Mouse (Mus musculus) neutrophil, adult 5-6 weeks (primary cell): Measurements from ENCODE around the gene Cep19. TPM values are rescaled to one million over a fixed set of nuclear protein-coding genes. Genes with fewer than 3 reads are reported as not detected.

Source experiments
- ATAC-seq: fragments of 151-379, 151-347 bp; 2 replicates; pipeline ENCODE4 v1.8.0; 2017; ENCODE audit warnings: mild to moderate bottlenecking, moderate TSS enrichment; ENCODE audit not compliant: insufficient number of reproducible peaks, poor library complexity, low FRiP score, severe bottlenecking; ENCODE audit errors: extremely low read depth
- total RNA-seq: library from RNA; stranded (forward); fragments of 200-1000 nt; gene quantifications from 2 replicates; pipeline ENCODE4 v1.2.3, GENCODE M21; 2017

Gene Cep19
- total RNA-seq, 1 experiment from 2014 or later = 59.0 TPM

- peak; percentile 58 for ATAC-seq
Observed at GRCm38 (mm10) chr16:32102295-32102694, 2.7 kb downstream of the Cep19 start.

GRCm38 (mm10) chr16:32105698-32106097 is 6.1 kb downstream of the Cep19 start:
- no peak for ATAC-seq

GRCm38 (mm10) chr16:32107342-32108045 is 7.9 kb downstream of the Cep19 start:
- ATAC-seq = peak; percentile 34; the same call in 1 of the 2 replicates

DNA sequence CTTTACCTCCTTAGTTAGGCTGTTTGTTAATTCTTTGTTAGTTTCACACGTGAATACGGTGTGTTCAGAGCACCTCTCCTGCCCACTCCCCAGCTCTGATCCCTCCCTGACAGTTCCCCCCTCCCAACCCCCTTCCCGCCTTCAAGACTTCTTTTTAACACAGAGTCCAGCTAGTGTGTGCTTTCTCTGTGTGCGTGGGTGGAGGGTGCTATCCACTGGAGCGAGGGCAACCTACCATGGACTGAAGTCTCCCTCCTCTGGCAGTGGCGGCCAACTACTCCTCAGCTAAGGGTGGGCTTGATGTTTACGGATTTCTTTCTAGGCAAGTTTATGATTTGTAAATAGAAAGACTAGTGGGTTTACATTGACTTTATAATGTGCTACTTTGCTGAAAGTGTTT is 8.6 kb downstream of the Cep19 start:
- peak; percentile 64 for ATAC-seq

DNA sequence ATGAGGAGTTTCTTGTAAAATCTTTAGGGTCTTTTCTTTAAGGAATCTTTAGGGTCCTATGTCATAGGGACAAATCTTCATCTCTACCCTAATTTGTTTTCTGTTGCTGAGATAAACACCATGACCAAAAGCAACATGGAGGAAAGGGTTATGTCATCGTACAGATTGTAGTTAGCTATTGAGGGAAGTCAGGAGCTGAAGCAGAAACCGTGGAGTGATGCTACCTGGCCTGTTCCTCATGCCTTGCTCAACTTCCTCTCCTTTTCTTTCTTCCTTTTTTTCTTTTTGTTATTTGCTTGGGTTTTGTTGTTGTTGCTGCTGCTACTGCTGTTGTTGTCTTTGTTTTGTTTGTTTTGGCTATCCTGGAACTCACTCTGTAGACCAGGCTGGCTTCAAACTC is 9.0 kb downstream of the Cep19 start:
- ATAC-seq = 0 out of 2 replicates have a peak, but pooled peaks have one; percentile 15

- no peak for ATAC-seq
Observed at GRCm38 (mm10) chr16:32110951-32111699, 11.5 kb downstream of the Cep19 start.

DNA sequence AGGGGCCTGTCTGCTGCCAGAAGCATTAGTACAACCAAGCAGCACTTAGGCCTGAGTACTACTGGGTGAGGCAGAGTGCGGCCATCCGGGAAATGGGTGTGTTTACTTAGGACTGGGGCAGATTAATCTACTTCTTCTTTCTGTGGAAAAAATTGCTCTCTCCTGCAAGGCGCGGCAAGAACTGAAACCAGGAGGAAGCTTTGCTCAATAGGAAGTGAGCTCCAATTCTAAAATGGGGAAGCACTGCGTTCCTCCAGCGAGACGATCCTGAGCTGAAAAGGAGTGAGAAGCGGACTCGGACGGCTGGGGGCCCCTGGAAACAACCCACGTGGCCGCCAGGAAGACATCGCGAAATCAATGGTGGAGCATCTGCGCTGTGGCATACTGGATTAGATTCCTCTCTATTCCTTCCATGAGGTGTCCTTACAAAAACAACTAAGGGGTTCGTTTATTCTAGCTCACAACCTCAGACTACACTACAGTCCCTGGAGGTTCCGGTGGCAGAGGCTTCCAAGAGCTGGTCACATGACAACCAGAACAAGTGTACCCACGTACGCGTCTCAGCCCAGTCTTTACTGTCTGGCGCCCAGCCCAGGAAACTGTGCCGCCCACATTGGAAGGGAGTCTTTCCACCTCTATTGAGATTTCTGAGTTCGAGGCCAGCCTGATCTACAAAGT is 14.1 kb downstream of the Cep19 start:
- peak; percentile 75 for ATAC-seq

GRCm38 (mm10) chr16:32114406-32114805 is 14.8 kb downstream of the Cep19 start:
- no peak for ATAC-seq

- peak; percentile 60; the same call in 1 of the 2 replicates for ATAC-seq
Observed at GRCm38 (mm10) chr16:32114968-32115695, 15.5 kb downstream of the Cep19 start.

GRCm38 (mm10) chr16:32115781-32116180 is 16.2 kb downstream of the Cep19 start:
- no peak for ATAC-seq

DNA sequence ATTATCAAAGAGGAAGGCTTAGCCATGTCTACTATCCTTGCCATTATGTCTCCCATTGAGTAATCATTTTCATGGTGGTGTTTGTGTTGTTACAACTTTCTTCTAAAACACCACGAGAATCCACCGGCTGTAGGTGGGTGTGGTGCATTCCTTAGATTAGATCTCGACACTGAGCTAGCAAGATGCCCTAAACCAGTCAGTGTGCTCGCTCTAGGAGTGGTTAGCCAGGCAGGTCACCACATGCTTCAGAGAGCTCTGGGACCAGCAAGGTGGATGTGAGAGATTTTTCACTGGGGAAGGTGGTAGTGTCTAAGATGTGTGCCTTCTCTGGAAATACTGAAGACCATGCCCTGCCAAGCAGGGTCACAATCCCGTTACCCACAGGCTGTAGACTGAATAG is 16.6 kb downstream of the Cep19 start:
- ATAC-seq = no peak

DNA sequence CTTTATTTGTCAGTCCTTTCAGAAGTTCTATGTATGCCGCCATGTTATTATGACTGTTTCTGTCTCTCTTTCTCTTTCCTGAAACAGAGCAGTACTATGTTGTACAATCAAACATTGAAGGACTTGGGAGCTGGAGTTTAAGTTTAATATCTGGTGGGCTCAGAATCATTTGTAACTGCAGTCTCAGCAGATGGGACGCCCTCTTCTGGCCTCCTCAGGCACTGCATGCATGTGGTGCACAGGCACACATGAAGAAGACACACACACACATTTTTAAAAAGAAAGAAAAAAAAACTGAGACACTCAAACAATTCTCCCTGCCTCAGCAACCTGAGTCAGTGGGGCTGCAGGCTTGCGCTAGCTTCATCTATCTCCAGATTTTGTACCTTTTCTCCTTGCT is 20.9 kb downstream of the Cep19 start:
- ATAC-seq = no peak

DNA sequence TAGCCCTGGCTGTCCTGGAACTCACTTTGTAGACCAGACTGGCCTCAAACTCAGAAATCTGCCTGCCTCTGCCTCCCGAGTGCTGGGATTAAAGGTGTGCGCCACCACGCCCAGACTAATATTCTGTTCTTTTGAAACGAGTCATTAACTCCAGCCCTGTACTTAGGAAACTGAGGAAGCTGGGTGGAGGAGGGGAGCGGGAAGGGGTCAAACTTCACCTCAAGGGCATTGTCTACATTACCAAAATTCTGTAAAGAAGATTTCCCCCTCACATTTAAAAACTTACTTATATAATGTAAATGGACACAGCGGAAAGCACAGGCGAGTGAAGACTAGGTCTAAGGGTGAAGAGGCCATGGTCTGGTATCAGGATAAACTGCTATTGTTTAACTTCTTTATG is 24.4 kb downstream of the Cep19 start:
- ATAC-seq = no peak

- peak; percentile 87 for ATAC-seq
Observed at GRCm38 (mm10) chr16:32124444-32125335, 25.1 kb downstream of the Cep19 start.

GRCm38 (mm10) chr16:32125364-32125763 is 25.8 kb downstream of the Cep19 start:
- no peak for ATAC-seq

DNA sequence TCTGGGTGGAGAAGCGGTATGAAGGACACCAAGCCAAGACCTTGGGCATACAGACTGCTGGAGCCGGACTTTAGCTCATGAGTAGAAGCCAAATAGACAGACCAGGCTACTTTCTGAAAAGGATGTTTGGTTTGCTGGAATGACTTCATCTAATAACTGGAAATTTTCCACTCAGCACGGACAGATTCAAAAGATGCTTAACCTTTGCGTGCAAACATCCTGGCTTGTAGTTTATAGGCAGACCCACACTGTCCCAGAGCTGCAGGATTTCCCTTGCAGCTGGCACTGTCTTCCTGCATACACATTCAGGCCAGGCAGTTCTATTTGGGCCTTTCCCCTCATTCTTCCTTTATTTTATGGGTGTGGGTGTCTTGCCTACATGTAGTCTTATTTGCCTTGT is 27.4 kb downstream of the Cep19 start:
- ATAC-seq = no peak

- no peak for ATAC-seq
Observed at GRCm38 (mm10) chr16:32129449-32130189, 30.0 kb downstream of the Cep19 start.
